Mouse (Mus musculus) layer of hippocampus, postnatal 25 days (tissue): Measurements from ENCODE around the gene Dmgdh. TPM values are rescaled to one million over a fixed set of nuclear protein-coding genes. Genes with fewer than 3 reads are reported as not detected.

Source experiments
- DNase-seq, 2 experiments: peaks; one replicate each; pipeline ENCODE4 v3.0.0; 2022; ENCODE audit warnings: mixed read lengths in 2 of 2, low spot score in 1 of 2; ENCODE audit errors: extremely low spot score in 1 of 2
- microRNA-seq, 2 experiments: library from miRNA; unstranded; fragments of <30 nt; microRNA quantifications; one replicate each; pipeline ENCODE4 v1.2.0; 2021
- total RNA-seq, 2 experiments: library from RNA; stranded (reverse); gene quantifications; 2 replicates each; pipeline ENCODE4 v1.2.3; 2021

The Dmgdh gene
- total RNA-seq, 2 experiments from 2014 or later: 0.22 to 0.23 TPM

DNA sequence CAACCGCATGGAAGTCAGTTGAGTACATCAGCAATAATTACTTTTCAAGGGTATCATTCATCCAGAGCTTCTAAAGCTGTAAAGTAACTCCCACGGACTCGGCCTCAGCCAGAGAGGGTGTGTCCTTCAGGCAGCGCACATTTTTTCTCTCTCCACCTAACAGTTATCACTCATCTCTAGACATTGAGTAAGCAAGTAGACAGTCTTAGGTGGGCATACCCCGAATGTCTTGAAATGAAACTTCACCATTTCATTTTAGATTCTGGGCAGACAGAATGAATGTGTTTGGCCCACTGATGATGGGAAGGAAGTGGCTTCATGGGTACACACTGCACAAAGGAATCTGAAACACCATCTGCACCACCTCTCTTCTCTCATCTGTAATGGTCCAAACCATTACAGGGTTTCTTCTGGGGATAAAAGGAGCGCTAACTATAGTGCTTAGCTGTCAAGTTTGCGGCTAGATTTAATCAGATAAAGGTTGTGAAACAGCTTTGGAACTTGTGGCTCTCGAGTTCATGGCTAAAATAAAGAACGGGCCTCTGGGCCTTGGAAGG, 96.9 kb downstream of the Dmgdh start:
- DNase-seq: no peak

GRCm38 (mm10) chr13:93771588-93772278, 97.5 kb downstream of the Dmgdh start, which contains the start of gene Arsb:
TSS of gene Arsb (plus strand) at chr13:93771630.
- peak; percentile 67 to 71 for DNase-seq

- no peak for DNase-seq
These were observed 98.0 kb downstream of the Dmgdh start for GRCm38 (mm10) chr13:93772279-93772636.

DNA sequence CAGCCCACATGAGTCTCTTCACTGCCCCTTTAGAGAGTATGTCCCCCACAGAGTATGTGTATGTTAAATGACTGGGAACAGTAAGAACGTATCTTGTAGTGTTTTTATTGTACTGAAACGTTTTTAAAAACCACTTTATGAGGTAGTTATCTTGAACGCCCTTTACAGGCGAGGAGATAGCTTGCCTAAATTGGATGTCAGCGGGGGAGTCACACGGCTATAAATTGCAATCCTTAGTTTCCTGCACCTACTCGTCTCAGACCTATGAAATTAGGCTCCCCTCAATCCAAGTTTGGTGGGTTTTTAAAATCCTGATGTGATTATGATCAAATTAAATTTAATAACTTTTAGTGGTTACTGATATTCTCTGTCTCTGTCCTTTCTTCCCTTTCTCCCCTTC, 98.6 kb downstream of the Dmgdh start:
- no peak for DNase-seq

- DNase-seq: no peak
These were observed 99.6 kb downstream of the Dmgdh start for GRCm38 (mm10) chr13:93773704-93774315.

DNA sequence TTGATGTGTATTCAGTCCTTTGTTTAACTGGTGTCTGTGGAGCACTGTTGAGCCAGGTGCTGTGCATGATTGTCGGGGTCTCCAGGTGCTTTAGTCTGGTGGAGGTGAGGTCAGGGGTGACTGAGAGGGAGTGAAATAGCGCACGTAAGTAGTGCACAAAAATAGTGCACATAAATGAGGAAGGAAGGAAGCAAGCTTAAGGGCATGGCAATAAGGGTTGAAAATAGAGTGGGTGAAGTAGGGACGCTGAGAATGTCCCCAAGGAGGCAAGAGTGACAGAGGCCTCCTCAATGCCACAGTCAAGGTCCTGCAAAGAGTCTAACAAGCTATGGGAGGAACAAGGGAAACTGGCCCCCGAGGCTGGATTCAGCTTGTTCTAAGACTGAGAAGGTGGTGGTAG, 108.6 kb downstream of the Dmgdh start:
- DNase-seq: no peak

- DNase-seq: no peak
These were observed 111.1 kb downstream of the Dmgdh start for GRCm38 (mm10) chr13:93785329-93785728.

GRCm38 (mm10) chr13:93786051-93786450, 111.8 kb downstream of the Dmgdh start:
- no peak for DNase-seq

DNA sequence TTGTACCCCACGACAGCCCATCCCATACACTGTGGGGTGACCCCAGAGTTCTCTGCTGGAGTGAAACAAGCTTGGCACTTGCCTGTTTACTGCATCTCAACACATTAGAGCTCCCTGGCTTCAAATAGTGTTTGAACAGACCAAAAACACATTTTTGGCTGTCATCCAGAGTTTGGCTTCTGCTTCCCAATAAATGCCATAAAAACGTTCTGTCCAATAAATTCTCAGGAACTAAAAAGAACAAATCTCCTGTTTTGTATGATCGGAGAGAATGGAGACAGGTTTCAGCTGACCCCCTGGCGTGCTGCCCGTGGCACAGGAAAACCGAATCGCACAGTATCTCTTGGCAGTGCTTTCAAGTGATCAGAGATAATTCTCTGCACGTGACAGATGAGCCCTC, 113.4 kb downstream of the Dmgdh start:
- DNase-seq: peak in 1 of 2 experiments; percentile 62

- DNase-seq: no peak
These were observed 118.9 kb downstream of the Dmgdh start for GRCm38 (mm10) chr13:93792945-93793642.

- DNase-seq: no peak
These were observed 119.5 kb downstream of the Dmgdh start for GRCm38 (mm10) chr13:93793643-93794182.

DNA sequence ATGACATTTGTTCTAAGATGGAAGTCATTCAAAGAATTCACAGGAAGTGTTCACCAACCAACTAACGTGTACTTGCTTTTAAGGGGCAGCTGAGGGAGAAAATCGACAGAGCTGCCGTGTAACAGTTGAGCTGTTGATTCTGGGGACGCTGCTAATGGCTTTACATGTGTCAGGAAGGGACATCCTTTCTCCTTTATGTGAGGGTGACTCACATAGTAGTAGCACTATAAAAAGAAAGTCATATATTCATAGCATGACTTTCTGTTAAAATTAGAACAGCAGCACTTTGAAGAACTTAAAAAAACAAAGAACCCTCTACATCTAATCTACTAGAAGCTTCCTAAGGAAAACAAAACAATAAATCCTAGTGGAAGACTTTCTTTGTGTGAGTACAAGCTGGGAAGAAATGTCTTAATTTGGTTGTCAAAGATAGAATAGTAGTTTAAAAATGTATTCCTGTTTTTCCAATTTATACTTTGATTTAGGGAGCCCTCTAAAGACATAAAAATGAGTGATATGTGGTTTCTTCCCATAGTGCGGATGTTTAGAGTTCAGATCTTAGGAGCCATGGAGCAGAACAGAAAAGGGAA, 122.9 kb downstream of the Dmgdh start:
- no peak for DNase-seq

Small RNA genes lying within 50 kb of the gene (microRNA-seq; reads per million reads assigned to microRNA genes)
- gene Mir5624: 0 reads per million in 2 experiments

Other genes with a start within 250 kb of the Dmgdh start
- gene Jmy, start 174.6 kb upstream of the Dmgdh start, total RNA-seq: 10 to 100 TPM; 40.5 to 41.8 TPM
- not detected for gene Bhmt, start 36.5 kb upstream of the Dmgdh start, total RNA-seq
- under 1 TPM; 0.14 to 0.20 TPM for gene Bhmt2, start 131 bp upstream of the Dmgdh start, total RNA-seq
- 100 to 1,000 TPM in 1 of 2 experiments, 10 to 100 TPM in 1; 96.6 to 102 TPM for gene Arsb, start 97.2 kb downstream of the Dmgdh start, total RNA-seq